Mouse (Mus musculus): ENCODE data around the gene Nusap1.
"Not testable (repeated sequence)": the region's sequence is repeated elsewhere in the genome, so short reads cannot be mapped to it uniquely, and the experiment has no call there.

The Nusap1 gene

DNA sequence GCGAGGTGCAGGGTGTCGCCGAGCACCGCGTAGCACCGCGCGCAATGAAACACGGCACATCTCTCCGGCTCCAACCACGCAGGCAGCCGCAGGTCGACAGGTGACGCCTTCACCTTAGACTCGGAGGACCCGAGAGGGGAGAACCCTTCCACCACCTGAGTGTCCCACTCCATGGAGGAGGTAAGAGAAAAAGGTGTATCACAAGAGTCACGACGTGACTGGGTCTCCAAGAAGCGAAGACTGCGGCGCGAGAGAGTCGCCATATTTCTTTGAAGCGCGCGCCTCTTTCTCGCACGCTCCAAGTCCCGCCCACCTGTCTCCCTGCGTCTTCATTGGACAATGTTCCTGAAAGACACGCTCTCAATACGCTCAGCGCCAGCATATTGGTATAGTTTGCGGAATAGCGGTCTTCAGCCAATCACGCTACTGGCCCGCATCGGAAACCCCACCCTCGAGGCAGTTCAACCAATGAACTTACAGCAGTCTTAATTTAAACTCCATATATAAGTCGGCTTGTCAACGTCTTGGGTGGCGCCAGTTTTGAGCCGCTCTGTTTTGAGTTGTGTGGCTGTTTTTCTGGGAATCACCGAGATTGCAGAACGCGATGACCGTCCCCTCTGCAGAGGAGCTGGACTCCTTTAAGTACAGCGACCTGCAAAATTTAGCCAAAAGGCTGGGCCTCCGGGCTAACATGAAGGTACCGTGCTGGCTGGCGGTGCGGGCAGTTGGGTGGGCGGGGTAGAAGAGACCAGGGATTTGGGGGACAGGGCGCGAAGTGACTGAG lies at the start of gene Nusap1, which contains the start of gene Oip5:
Gene Nusap1 (plus strand): TSS at position 100 of the 784 bp plus-strand sequence.
Gene Oip5 (minus strand): TSS at position 271 of the 784 bp plus-strand sequence.
- DNase-seq (ENCODE audit: low spot score) = peak; percentile 98

DNA sequence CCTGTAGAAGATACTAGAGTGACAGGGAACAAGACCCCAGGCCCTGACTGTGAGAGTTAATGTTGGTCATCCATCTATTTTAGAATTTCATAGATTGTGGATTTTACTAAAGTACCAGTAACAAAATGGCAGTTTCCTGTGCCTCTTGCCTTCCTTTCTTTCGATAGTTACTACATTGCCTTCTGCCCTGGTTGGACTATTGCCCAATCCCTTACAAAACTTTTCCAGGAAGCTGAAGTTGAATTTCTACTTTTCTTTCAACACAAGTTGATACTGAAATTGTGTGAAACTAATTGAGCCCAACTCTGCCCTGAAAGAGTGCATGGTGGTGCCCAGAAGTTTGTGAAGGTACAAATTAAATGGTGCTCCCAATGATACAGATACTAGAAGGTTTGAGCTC lies 45.6 kb upstream of the Nusap1 start:
- no peak for DNase-seq (ENCODE audit: low spot score)

DNA sequence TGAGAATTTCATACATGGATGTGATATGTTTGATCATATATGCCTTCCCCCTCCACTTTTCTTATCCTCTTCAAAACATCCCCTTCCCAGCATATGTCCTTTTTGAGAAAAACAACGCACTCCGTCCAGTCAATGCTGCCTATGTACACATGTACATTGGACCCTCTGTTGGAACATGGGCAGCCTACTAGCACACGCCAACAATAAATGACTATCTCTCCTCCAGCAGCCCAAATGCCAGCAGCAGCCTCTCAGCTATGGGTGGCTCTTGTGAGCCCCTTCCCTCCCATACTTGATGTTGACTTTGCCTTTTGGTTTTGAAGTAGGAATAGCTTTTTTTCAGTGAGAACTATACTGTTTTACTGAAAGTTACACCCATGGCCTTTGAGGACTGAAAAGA lies 36.5 kb upstream of the Nusap1 start:
- DNase-seq (ENCODE audit: low spot score) = no peak

DNA sequence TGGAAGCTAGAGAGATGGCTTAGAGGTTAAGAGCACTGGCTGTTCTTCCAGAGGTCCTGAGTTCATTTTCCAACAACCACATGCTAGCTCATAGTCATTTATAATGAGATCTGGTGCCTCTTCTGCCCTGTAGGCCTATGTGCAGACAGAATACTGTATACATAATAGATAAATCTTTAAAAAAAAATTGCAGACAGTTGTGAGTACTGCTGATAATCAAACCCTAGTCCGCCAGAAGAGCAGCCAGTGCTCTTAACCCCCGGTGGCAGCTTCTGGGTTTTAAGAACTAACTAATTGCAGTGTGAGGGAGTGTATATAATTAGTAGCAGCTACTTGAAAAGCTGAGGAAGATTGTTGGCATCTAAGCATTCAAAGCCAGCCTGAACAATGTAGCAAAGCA lies 34.7 kb upstream of the Nusap1 start:
- no peak for DNase-seq (ENCODE audit: low spot score)

DNA sequence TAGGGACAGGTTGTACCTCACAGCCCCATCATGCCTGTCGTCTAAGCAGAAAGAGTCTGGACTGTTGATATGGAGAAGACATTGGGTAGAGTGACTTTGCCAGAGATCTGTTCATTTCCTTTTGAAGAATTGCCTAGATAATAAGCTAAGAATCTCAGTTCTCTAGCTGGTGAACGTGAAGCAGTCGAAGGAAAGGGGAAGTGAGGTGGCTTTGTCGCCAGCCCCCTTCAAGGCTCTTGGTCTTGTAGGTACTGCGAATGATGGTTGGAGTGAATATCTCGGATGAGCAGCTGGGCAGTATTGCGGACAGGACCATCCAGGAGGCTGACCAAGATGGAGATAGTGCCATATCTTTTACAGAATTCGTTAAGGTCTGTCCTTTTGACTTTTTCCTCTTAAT lies 33.8 kb upstream of the Nusap1 start:
- DNase-seq (ENCODE audit: low spot score) = no peak

DNA sequence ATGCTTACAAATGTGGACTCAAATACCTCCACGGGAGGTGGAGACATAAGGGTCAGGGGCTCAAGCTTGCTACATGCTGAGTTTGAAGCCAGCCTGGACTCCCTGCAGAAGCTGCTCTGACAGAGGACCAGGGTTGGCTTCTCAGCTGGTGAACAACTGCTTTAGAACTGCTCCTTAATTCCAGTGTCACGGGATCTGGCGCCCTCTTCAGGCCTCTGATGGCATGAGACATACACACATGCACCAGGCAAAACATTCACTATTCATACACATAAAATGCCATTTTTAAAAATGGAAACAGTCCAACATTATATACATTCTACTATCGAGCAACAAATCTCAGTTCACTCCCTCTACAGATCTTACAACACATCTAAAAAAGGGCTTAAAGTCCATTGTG lies 30.7 kb upstream of the Nusap1 start:
- peak; percentile 68 for DNase-seq (ENCODE audit: low spot score)

DNA sequence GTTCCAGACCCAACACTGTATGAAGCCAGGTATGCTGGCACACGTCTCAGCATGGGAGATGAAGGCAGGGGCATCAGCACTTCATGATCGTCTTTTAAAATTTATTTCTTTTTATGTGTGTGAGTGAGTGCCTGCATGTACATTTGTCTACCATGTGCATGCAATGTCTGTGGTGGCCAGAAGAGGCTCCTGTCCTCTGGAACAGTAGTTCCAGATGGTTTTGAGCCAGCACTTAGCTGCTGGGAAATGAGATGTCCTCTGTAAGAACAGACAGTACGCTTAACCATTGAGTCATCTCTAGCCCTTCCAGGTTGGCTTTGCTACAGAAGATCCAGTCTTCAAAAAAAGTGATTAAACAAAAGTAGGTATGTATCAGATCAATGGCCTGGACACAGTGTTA lies 26.9 kb upstream of the Nusap1 start:
- DNase-seq (ENCODE audit: low spot score) = no peak

DNA sequence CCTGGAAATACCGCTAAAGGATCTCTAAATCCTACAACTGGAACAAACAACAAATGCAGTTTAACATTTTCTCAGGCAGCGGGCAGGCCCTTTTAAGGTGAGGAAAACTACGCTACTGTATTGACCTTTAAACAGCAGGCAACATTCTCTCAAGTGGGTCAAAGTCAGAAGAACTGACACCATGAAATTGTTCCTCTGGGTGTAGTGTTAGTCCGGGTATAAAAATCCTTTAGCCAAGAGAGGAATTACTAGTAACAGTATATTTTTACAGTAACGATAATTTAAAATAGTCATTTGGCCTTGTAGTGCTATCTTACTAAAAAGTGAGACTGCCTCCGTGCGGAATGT lies 24.4 kb upstream of the Nusap1 start:
- no peak for DNase-seq (ENCODE audit: low spot score)

DNA sequence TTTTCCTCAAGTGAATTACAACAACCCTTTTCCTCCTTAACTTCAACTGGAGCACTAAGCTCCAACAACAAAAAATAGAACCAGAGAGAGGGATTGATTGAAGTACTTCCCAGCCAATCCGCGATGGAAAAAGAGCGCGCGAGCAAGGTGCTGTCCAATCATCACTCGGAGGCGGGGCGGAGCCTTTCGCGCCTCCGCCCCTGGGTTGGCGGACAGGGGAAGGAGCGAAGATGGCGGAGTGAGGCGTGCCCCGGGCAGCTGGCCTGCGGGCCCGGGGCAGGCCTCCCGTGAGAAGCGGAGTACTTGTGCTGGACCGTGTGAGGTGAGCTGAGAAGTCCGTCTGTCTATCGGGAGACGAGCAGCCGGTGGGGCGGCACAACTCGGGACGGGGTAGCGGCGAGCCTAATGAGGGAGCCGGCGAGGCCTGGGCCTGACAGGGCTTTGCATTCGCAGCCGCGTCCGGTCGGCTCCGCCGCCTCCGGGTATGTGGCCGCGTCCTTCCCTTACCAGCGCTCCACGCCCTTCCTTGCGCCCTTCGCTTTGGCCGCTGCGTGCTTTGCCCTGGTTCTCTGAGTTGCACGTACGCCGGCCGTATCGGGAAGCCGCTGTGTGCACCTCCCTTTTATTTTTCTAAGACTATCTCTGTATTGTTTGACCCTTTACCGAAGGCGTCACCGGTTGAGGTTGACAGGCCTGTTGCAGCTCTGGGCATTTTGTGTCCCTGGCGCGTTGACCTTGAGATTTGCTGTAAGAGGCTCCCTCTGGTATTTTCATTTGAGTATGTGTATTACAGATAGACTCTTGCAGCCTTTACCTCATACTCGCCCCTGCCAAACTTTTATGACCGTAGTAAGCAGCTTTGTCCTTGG lies 23.8 kb upstream of the Nusap1 start:
- peak; percentile 97 for DNase-seq (ENCODE audit: low spot score)

DNA sequence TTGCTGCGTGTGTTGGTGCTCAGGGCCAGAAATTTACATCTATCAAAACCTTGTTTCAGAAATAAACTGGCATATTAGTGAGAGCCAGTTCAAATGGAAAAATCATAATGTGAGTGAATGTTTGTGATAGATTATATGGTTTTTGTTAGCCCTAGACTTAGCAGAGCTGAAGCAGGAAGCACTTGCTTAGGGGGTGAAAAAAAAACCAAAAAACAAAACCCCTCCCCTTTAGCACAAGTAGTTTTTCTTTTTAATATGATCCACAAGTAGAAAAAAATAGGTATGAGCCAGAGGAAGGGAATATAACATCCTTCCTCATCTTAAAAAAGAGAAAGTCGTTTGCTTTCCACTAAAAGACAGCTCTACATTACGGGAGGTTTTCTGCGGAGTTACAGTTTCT lies 22.8 kb upstream of the Nusap1 start:
- DNase-seq (ENCODE audit: low spot score) = no peak

DNA sequence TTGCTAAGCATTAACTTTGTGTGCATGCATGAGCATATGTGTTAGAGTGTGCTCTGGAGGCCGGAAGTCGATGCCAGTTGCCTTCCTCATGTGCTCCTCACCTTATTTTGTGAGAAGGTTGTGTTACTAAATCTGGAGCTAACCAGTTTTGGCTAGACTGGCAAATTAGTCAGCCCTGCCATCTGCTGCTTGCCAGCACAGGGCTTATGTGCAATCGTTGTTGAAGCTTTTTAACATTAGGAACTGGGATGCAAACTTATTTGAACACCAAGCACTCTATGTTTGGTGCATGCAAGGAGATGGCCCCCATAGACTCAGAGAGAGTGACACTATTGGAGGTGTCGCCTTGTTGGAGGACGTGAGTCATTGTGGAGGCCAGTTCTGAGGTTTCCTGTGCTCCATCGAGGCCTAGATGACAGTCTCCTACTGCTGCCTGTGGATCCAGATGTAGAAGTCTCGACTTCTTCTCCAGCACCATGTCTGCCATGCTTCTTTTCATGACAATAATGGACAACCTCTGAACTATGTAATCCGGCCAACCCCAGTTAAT lies 21.2 kb upstream of the Nusap1 start:
- no peak for DNase-seq (ENCODE audit: low spot score)

DNA sequence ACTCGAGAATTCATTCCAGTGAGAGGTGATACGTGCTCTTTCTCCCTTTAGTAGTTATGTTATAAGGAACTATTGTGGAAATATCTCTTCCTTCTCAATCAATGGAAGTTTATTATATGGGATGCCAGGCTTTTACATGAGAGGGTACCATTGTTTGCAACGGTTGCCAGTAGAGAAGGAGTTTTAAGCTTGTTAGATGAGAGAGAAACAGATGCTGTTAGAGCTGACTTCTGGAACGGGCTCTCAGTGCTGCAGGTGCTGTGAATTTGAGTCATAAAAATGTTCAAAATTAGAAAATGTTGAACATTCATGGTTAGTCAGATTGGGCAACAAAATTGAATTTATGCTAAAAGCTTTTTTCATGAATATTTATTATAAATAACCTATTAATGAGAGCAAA lies 17.1 kb upstream of the Nusap1 start:
- no peak for DNase-seq (ENCODE audit: low spot score)

DNA sequence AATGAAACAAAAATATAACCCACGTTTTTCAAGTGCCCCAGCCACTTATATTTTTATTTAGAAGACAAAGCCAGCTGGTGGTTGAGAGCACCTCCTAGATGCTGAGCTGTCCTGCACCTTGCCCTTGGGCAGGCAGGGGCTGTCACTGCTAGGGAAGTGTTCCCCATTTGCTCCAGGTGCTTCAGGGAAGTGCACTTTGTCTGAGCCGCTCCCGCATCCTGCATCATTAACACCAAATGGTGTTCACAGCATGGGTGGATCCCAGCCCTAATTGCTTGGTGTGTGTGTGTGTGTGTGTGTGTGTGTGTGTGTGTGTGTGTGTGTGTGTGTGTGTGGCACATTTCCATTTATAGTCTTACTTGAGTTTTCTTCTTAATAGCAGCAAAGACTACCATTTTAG lies 16.5 kb upstream of the Nusap1 start:
- DNase-seq (ENCODE audit: low spot score) = not testable (repeated sequence)

DNA sequence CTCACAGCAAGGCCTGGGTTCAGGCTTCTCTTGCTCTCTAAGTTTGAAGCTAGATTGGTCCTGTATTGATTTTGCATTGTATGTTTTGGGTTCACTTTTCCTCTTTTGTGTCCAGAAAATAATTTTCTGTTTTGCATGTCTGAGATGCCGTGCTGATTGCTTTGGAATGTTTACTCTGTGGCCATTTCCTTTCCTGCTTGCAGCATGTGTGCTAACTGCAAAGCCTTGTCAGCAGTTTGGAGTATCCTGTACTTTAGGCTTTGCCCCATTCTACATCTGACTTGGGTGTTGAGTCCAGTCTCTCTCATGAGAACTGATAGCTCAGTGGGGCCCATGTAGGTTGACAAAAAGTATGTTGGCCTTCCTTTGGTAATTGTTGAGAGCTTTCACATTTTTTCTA lies 15.6 kb upstream of the Nusap1 start:
- no peak for DNase-seq (ENCODE audit: low spot score)

DNA sequence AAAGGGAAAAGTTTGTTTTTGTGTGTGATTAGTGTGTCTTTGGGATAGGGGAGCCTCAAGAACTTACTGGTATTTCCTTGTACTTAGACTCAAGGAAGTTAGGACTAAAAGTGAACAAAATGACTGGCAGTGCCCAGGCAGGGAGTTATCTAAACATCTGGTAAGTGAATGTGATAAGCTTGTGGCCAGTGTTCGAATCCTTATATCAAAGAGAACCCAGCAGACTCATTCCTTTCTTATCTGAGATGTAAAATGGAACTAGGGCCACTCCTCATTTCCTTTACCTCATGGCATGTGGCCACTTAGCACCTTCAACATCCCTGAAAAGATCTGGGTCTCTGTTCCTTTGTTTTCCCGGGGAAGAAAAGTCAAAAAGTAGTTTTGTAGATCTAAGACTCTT lies 14.2 kb upstream of the Nusap1 start:
- no peak for DNase-seq (ENCODE audit: low spot score)

DNA sequence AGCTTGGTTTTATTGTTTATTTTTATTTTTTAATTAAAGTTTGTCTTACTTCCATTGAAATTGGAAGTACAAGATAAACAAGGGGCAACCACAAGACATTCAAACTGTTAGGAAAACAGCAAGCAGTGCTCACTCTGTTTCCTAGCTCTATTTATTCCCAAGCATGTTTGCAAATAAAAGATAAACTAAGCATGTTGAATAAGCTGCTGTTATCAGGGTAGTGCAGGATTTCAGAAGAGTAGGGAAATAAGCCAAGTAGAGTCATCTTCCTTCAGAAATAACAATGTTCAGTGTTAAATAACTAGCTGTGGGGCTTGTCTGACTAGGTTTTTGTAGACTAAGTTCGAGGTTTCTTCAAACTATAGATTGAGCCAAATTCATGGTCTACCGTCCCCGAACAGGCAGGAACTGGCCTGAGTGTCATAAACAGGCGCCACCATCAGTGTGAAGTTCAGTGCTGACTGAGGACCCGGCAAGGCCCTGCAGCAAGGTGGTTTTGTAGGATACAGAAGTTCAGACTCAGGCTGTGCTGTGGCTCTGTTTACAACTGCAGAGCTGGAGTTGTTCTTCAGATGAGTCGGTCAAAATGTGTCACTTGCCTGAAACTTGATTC lies 12.6 kb upstream of the Nusap1 start:
- peak; percentile 75 for DNase-seq (ENCODE audit: low spot score)

DNA sequence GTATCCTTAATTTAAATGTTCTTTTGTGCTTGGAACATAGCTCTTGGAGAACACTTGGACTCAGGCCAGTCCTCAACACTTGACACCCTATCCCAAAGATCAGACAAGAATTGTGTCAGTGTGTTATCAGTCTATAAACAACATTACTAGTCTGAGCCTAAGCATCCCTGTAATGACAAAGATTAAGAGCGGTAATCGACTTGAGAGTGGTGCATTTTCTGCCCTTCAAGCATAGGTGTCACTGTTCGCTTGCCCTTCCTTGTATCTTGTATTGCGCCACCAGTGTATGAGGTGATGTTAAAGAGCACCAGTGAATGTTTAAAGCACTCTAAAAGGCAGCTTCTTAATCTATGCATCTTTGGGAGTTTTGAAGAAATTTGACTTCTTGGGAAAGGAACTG lies 11.1 kb upstream of the Nusap1 start:
- no peak for DNase-seq (ENCODE audit: low spot score)

DNA sequence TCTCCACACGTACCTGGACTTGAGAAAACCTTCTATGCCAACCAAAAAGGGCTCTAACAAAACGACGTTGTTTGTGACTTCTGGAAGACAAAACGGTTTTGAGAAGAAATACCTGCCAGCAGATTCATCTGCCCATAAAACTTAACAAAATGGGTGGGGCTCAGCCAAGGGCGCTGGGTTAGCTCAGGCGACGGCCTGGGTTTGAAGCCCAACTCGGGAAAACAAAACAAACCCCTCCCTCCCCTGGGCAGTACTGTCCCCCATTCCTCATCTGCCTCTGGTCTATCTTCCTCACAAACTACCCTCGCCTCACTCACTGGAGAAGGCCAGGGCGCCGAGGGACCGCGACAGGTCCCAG lies 278 bp upstream of the Nusap1 start:
- DNase-seq (ENCODE audit: low spot score) = peak; percentile 62

DNA sequence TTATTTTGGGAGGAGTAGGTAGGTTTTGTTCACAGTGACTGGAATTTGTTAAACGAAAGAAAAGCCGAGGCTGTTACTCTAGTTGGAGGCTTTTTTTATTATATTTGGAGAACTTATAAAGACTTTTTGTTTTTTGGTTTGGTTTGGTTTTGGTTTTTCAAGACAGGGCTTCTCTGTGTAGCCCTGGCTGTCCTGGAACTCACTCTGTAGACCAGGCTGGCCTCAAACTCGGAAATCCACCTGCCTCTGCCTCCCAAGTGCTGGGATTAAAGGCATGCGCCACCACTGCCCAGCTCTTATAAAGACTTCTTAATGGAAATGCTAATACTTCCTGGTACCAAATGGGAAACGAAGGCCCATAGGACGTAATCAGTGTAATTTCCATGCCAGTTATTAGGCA lies 904 bp downstream of the Nusap1 start:
- not testable (repeated sequence) for DNase-seq (ENCODE audit: low spot score)

DNA sequence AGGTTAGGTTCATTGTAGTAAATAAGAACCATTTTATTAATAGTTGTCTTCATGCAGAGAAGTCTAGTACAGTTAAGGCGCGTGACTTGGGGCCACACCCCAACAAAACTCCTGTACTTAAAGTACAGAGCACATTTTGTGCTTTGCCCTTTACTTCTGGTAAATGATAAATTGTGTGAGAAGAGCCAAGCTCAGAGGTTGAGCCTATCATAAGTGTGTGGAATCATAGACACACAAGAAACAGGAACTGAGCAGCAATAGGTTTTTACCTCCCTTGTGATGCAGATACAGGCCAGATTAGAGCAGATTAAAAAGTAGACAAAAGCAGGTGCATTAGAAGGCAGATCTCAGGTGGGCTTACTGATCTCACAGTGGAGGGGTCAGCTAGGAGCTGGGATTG lies 3.2 kb downstream of the Nusap1 start:
- DNase-seq (ENCODE audit: low spot score) = no peak

DNA sequence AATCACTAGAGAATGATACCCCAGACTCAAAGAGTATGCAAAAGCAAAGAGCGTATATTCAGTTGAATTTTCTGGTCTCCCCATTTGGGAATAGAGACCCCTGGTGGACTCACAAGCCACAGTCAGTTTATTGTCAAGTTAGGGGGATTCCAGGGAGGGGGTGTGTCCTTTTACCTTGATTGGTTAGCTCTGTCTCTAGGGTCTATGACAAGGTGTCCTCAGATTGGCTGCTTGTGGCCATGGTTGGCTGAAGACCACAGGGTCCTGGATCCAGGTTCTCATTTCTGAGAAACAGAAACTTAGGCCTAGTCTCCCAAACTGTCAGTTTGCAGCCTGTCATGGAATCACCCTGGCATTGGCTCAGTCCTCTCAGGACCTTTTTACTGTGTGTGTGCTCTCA lies 18.7 kb downstream of the Nusap1 start:
- no peak for DNase-seq (ENCODE audit: low spot score)

DNA sequence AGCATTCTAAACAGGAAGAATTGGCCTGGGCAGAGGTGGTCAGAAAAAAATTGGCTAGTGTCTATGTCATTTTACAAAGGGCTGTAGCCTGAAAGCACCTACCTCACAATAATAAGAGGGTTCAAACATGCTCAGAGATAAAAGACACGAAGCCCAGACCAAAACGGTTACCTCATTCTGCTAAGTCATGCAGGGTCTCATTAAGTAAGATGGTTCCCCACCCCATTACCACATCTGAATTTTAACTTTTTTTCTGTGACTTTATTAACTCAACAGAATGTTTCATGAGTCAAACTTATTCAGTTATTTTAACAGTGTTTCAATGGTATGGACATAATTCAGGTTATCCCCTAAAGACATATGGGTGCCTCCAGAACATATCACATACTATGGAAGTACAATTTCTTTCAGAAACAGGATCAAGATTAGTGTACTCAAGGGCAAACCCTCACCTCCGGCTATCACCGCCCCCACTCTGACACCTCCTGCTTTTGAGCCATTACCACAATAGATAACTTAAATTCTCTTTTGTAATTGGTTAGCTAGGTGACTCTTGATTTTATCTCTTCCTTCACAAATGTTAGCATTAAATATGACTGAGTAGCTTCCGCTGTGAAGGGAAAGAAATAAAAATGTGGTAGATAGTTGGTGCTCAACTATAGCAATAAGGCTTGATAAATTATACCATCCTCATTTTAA lies 23.3 kb downstream of the Nusap1 start:
- no peak for DNase-seq (ENCODE audit: low spot score)

Data from c-Kit-positive CD71-positive TER-119-positive erythroid progenitor cells, embryonic 14.5 days (primary cell).